Mouse (Mus musculus) limb, embryonic 14.5 days (tissue): Measurements from ENCODE around the gene Tph2. TPM values are rescaled to one million over a fixed set of nuclear protein-coding genes. Genes with fewer than 3 reads are reported as not detected.

Experiments
- ATAC-seq: fragments of 200-750 bp; cut with Nextera tagmentation; 2 replicates; pipeline ENCODE4 v1.8.0; 2017; ENCODE audit warnings: low read depth, moderate number of reproducible peaks, moderate TSS enrichment; ENCODE audit not compliant: low FRiP score
- DNase-seq: peaks from one replicate; pipeline ENCODE4 v3.0.0-alpha.2; 2015; ENCODE audit warnings: low spot score
- H3K27ac ChIP-seq: fragments of 300-500 bp; sonication (generic); replicated peaks from 2 replicates; pipeline ENCODE4 v1.5.1; 2014; ENCODE audit warnings: low read depth, mild to moderate bottlenecking, low read length, moderate library complexity, mixed read lengths
- H3K27me3 ChIP-seq: fragments of 300-500 bp; sonication (generic); 2 replicates; pipeline ENCODE4 v1.6.1; 2014; ENCODE audit warnings: low read length, mixed read lengths; ENCODE audit not compliant: control insufficient read depth, insufficient read depth
- H3K36me3 ChIP-seq: fragments of 300-500 bp; sonication (generic); 2 replicates; pipeline ENCODE4 v1.6.1; 2014; ENCODE audit warnings: mild to moderate bottlenecking, low read length, moderate library complexity, mixed read lengths; ENCODE audit not compliant: control insufficient read depth, insufficient read depth
- H3K4me1 ChIP-seq: fragments of 300-500 bp; sonication (generic); 2 replicates; pipeline ENCODE4 v1.6.1; 2014; ENCODE audit warnings: antibody characterized with exemption, low read length, mixed read lengths; ENCODE audit not compliant: control insufficient read depth, insufficient read depth
- H3K4me2 ChIP-seq: fragments of 300-500 bp; sonication (generic); replicated peaks from 2 replicates; pipeline ENCODE4 v1.6.1; 2014; ENCODE audit warnings: low read depth, mild to moderate bottlenecking, low read length, moderate library complexity; ENCODE audit not compliant: severe bottlenecking
- H3K4me3 ChIP-seq: fragments of 300-500 bp; sonication (generic); replicated peaks from 2 replicates; pipeline ENCODE4 v1.5.1; 2014; ENCODE audit warnings: low read length
- H3K9ac ChIP-seq: fragments of 300-500 bp; sonication (generic); 2 replicates; pipeline ENCODE4 v1.6.1; 2014; ENCODE audit warnings: mild to moderate bottlenecking, low read depth, low read length, moderate library complexity; ENCODE audit not compliant: severe bottlenecking
- H3K9me3 ChIP-seq: fragments of 300-500 bp; sonication (generic); 2 replicates; pipeline ENCODE4 v1.6.1; 2016; ENCODE audit warnings: low read length; ENCODE audit not compliant: control insufficient read depth
- POLR2A ChIP-seq: fragments of 200-500 bp; IDR thresholded peaks from 2 replicates; pipeline ENCODE4 v1.8.0; 2012; ENCODE audit warnings: inconsistent platforms, mild to moderate bottlenecking, moderate library complexity, borderline replicate concordance; ENCODE audit not compliant: insufficient read depth, insufficient read length; ENCODE audit errors: extremely low read depth
- WGBS: fragments of 180-500 bp; shearing (Covaris S2); extraction: QIAGEN DNeasy Blood & Tissue Kit; methylation state at CpG from one replicate; pipeline ENCODE4 v1.1.7; 2014; 5-methylcytosine and 5-hydroxymethylcytosine counted together
- polyA plus RNA-seq, 2 experiments: library from polyadenylated mRNA; depleted of rRNA in 1 of 2; stranded (reverse) in 1 of 2; unstranded in 1 of 2; fragments of >200 nt; fragmentation: Nextera tagmentation in 1 of 2; extraction: Ambion mirVana in 1 of 2; gene quantifications; 2 replicates each; pipeline versions ENCODE4 v1.2.1 to v1.2.3; 2012 to 2014

Gene Tph2
- polyA plus RNA-seq, 2 experiments: 0.03 TPM; not detected in 1

GRCm38 (mm10) chr10:115048565-115048964 is 136.3 kb downstream of the Tph2 start:
- no peak for TF ChIP-seq POLR2A
- 96% methylated on average over 2 of the region's 2 CpGs for WGBS
- no peaks in the 10 kb centered on the region for H3K27me3 ChIP-seq
- H3K9ac ChIP-seq: no peak overlapping the region
- DNase-seq (no peak), ATAC-seq (no peak)
- H3K4me3 ChIP-seq: no peak overlapping the region
- no peaks in the 10 kb centered on the region for H3K4me1 ChIP-seq
- no peaks in the 10 kb centered on the region for H3K36me3 ChIP-seq
- H3K4me2 ChIP-seq: no peak overlapping the region
- H3K27ac ChIP-seq: no peak overlapping the region
- H3K9me3 ChIP-seq: no peaks in the 10 kb centered on the region

DNA sequence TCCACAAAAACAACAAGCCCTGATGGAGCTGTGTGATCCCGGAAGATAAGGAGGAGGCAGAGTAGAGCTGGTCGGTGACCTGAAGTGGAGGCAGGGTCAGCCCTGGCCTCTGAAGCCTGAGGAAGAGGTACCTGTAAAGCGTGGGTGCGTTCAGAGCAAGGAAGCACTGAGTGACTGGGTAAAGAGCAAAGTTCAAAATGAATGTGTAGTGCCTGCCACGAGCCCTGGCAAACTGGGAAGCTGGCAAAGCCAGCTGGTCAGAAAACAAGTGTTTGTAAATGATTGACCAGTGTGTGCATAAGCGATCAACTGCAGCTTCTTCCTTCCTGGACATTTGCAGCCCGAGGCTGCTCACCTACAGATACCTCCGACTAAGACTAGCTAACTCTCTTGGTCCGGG is 149.1 kb downstream of the Tph2 start:
- Histone ChIP-seq H3K27me3 (no peaks in the 10 kb centered on the region), H3K4me1 (no peaks in the 10 kb centered on the region), H3K9ac (no peak overlapping the region), H3K36me3 (no peaks in the 10 kb centered on the region), H3K4me2 (no peak overlapping the region), H3K27ac (no peak overlapping the region), H3K9me3 (no peaks in the 10 kb centered on the region), H3K4me3 (no peak overlapping the region)
- WGBS: 90% methylated on average over 9 of the region's 9 CpGs
- DNase-seq (no peak), ATAC-seq (no peak)
- TF ChIP-seq POLR2A: no peak

Other genes with a start within 250 kb of the Tph2 start
- 24.9 and 36.4 TPM in 2 replicates for gene Tbc1d15, start 66.4 kb upstream of the Tph2 start, polyA plus RNA-seq (2012; rRNA removed)
- 67.4 and 78.8 TPM in 2 replicates for gene Tbc1d15, start 66.4 kb upstream of the Tph2 start, polyA plus RNA-seq (2014; fragmentation: Nextera tagmentation; extraction: Ambion mirVana)
- gene Rab21, start 130.6 kb upstream of the Tph2 start, polyA plus RNA-seq (2012; rRNA removed): 19.9 and 20.3 TPM in 2 replicates
- gene Rab21, start 130.6 kb upstream of the Tph2 start, polyA plus RNA-seq (2014; fragmentation: Nextera tagmentation; extraction: Ambion mirVana): 8.0 and 13.6 TPM in 2 replicates
- gene Tmem19, start 177.5 kb upstream of the Tph2 start, polyA plus RNA-seq (2012; rRNA removed): 18.2 and 19.2 TPM in 2 replicates
- 26.4 and 30.1 TPM in 2 replicates for gene Tmem19, start 177.5 kb upstream of the Tph2 start, polyA plus RNA-seq (2014; fragmentation: Nextera tagmentation; extraction: Ambion mirVana)
- gene Thap2, start 199.4 kb upstream of the Tph2 start, polyA plus RNA-seq (2012; rRNA removed): 12.5 and 12.9 TPM in 2 replicates
- gene Thap2, start 199.4 kb upstream of the Tph2 start, polyA plus RNA-seq (2014; fragmentation: Nextera tagmentation; extraction: Ambion mirVana): 17.1 and 20.1 TPM in 2 replicates
- 141 and 150 TPM in 2 replicates for gene Zfc3h1, start 199.9 kb upstream of the Tph2 start, polyA plus RNA-seq (2012; rRNA removed)
- gene Zfc3h1, start 199.9 kb upstream of the Tph2 start, polyA plus RNA-seq (2014; fragmentation: Nextera tagmentation; extraction: Ambion mirVana): 30.5 and 31.8 TPM in 2 replicates